Mouse (Mus musculus) CH12.LX (cell line): ENCODE results near the gene Slc10a4.
"Not testable (repeated sequence)": the region's sequence is repeated elsewhere in the genome, so short reads cannot be mapped to it uniquely, and the experiment has no call there.

ENCODE experiments used
- CTCF ChIP-seq, 2 experiments: IDR thresholded peaks in 1 of 2; conservative IDR thresholded peaks in 1 of 2; 2 replicates each; pipeline ENCODE4 v1.5.1; 2011 to 2012; ENCODE audit warnings: low read depth in 2 of 2, low read length in 2 of 2, improper control_type of control experiment in 1 of 2, inconsistent platforms in 1 of 2, mild to moderate bottlenecking in 1 of 2, moderate library complexity in 1 of 2
- EP300 ChIP-seq: IDR thresholded peaks from 2 replicates; pipeline ENCODE4 v1.6.1; 2011; ENCODE audit warnings: low read length, improper control_type of control experiment
- ETS1 ChIP-seq: conservative IDR thresholded peaks from 2 replicates; pipeline ENCODE4 v1.6.1; 2012; ENCODE audit warnings: low read depth, mild to moderate bottlenecking, inconsistent platforms, low read length, improper control_type of control experiment, moderate library complexity
- HCFC1 ChIP-seq: IDR thresholded peaks from 2 replicates; pipeline ENCODE4 v1.6.1; 2012; ENCODE audit warnings: low read depth, mild to moderate bottlenecking, inconsistent platforms, low read length, improper control_type of control experiment
- KAT2A ChIP-seq: IDR thresholded peaks from 2 replicates; pipeline ENCODE4 v1.6.1; 2012; ENCODE audit warnings: low read length, improper control_type of control experiment, inconsistent platforms; ENCODE audit not compliant: insufficient replicate concordance
- MAFK ChIP-seq: IDR thresholded peaks from 2 replicates; pipeline ENCODE4 v1.6.1; 2011; ENCODE audit warnings: low read length, improper control_type of control experiment; ENCODE audit not compliant: insufficient replicate concordance
- NELFE ChIP-seq: IDR thresholded peaks from 2 replicates; pipeline ENCODE4 v1.6.1; 2011; ENCODE audit warnings: low read depth, low read length, improper control_type of control experiment
- POLR2A ChIP-seq: IDR thresholded peaks from 2 replicates; pipeline ENCODE4 v1.6.1; 2011; ENCODE audit warnings: low read depth, mild to moderate bottlenecking, improper control_type of control experiment, low read length
- RCOR1 ChIP-seq: conservative IDR thresholded peaks from 2 replicates; pipeline ENCODE4 v1.6.1; 2012; ENCODE audit warnings: low read depth, mild to moderate bottlenecking, inconsistent platforms, low read length, improper control_type of control experiment
- SIN3A ChIP-seq: IDR thresholded peaks from 2 replicates; pipeline ENCODE4 v1.6.1; 2012; ENCODE audit warnings: low read length, improper control_type of control experiment, inconsistent platforms
- USF1 ChIP-seq: IDR thresholded peaks from 2 replicates; pipeline ENCODE4 v1.6.1; 2014; ENCODE audit warnings: low read depth, mild to moderate bottlenecking, inconsistent platforms, low read length, improper control_type of control experiment

GRCm38 (mm10) chr5:73012884-73013610, 6.4 kb downstream of the Slc10a4 start:
- TF ChIP-seq HCFC1; MAFK; USF1; ETS1; EP300; NELFE; SIN3A; POLR2A; CTCF (conservative IDR thresholded peaks at IDR 0.05 in 1 of 2, IDR thresholded peaks at IDR 0.05 in 1 of 2; ENCODE audit: low read depth in 2 of 2, low read length in 2 of 2); KAT2A; RCOR1: not testable (repeated sequence)
